Mouse (Mus musculus): Measurements from ENCODE around the gene Fam102a.

Gene Fam102a

DNA sequence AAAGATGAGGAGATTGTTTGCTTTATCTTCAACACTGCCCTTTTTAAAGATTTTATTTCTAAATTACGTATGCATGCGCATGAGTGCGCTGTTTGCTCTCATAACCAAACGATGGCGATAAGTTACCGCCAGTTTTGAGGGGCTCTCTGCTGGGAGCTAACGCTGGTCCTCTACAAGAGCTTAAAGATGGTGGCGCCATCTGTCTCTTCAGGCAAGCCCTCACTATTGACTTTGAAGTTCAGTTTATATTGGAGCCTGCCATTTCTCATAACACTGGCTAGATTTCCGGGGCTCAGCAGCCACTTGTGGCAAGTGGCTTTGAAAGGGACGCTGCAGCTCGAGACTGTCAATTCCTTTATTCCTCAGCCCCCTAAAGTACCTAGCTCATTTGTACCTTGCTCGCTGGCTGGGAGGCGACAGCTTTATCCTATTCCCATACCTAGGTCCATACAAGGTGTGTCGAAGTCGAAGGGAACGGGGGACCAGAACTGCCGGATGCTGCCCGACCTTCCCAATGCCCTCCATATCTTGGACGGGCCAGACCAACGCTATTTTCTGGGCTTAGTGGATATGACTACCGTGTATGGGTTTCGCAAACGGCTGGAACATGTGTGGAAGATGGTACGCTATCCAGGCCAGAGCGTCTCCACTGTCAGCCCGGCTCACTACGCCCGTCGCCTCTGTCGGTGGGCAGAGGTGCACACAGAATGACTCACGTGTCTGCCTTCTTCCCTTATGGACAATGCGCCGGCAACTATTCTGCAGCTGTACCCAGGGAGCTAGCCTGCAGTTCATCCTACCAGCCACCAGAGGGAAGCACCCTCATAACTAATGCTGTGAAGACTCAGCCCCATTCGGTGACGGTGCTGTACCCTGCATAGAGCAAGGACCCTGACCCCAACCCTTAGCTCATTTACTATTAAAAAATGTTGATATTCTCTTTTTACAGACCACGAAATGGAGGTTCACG, 48.0 kb downstream of the Fam102a start:
- DNase-seq, result peak; percentile 50 to 66

GRCm38 (mm10) chr2:32585149-32585714, 50.1 kb downstream of the Fam102a start:
- no peak for DNase-seq

DNA sequence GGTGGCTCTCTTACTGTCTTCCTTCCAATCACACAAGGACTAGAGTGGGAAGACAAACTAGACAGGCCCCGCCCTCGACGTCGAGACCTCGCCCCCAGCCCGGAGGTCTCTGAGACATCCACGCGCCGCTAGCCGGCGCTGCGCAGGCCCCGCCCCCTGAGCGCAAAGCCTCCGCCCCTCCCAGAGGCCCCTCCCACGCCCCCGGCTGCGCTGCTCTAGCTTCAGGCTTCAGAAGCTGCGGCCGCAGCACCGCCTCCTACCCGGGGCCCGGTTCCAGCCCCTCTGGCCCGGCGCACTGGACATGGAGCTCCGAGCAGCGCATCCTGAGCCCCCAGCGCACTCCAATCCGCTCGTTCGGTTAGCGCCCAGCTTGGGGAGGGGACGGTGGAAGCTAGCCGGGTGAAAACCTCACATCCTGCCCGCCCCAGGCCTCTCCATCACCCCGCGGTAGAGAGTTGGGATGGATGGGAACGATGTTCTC, 51.8 kb downstream of the Fam102a start, which contains the start of gene St6galnac4:
Gene St6galnac4, plus strand, starts transcription at position 225 of the 481 bp plus-strand sequence.
- DNase-seq, result peak; percentile 88 to 92

DNA sequence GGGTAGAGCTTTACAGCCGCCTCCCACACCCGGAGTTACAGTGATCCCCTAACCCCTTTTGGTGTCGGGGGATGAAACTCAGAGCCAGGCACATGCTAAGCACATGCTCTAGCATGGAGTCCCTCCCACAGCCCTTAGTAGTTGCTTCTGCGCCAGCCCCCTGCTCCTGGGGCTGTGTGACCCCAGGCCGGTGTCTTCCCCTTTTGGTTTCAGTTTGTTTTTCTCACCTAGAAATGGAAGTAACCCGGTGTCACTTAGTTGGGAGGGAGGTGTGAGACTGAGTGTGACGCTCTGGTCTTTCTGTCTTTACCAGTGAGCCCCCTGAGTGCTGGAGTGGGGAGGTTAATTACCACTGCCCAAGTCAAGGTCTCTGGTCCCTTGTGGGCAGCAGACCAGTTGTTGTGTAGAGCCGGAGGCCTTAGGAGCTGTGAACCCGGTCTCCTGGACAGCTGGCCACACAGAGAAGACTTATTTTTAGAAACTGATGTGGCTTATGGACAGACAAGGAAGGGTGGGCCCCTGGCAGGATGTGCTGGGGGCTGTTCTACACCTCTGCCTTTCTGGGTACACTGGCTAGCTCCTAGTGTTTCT, 52.7 kb downstream of the Fam102a start:
- DNase-seq, result peak; percentile 46 to 54

DNA sequence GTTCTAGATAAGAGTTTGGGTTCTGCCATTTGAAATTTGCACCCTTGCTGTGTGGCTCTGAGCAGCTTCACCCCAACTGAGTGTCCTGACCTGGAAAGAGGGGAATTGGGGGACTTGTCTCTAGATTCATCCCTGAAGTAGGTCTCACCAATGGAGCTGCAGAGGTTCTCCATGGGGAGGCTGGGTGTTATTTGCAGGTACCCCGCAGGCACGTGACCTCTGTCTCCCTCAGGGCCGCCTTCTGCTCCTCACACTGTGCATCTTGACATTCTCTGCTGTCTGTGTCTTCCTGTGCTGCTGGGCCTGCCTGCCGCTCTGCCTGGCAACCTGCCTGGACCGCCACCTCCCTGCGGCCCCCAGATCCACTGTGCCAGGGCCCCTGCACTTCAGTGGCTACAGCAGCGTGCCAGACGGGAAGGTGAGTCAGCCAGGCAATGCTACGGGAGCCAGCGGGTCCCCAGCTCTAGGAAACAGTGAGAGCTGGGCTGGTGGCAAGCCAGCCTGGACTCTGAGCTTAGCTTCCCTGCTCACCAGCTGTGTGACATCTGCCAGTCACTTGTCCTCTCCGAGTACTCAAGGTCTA, 54.2 kb downstream of the Fam102a start:
- no peak for DNase-seq

- no peak for DNase-seq
Observed at GRCm38 (mm10) chr2:32590224-32590623, 55.1 kb downstream of the Fam102a start.

DNA sequence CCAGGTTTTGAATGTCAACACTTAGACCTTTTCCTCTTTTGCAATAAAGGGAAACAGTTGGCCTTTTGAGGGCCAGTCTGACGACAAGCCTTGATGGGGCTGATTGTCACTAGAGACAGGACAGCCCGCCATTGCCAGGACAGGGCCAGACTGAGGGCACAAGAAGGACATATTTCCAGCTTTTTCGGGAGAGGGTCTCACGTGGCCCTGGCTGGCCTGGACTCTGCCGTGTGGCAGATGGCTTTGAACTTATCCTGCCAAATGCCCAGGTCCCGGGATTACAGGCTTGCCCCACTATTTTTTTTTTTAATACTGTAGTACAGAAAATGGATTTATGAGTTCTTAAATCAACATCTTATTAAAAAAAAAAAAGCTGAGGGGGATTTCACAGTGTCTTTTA, 56.1 kb downstream of the Fam102a start:
- no peak for DNase-seq

- no peak for DNase-seq
Observed at GRCm38 (mm10) chr2:32596725-32597124, 61.6 kb downstream of the Fam102a start.

GRCm38 (mm10) chr2:32597248-32597647, 62.1 kb downstream of the Fam102a start:
- no peak for DNase-seq

GRCm38 (mm10) chr2:32597699-32598098, 62.6 kb downstream of the Fam102a start:
- no peak for DNase-seq

DNA sequence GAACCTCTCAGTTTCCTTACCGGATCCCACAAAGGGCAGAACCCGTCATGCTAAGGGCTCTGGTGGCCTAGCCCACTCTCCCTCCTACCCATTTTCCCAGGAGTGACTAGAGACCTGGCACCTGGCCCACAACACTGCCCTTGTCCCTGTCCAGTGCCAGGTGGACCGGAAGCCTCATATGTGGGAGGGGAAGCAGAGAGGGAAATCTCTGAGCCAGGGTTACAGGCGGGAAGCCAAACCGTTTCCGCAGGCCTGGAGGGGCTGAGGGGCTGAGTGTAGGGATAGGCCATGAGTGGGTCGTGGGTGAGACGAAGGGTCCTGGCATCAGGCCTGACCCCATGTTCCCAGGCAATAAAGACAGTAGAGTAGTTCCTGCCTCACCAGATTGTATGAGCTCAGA, 63.4 kb downstream of the Fam102a start:
- DNase-seq, result no peak

GRCm38 (mm10) chr2:32599409-32599808, 64.3 kb downstream of the Fam102a start, which contains the start of gene St6galnac6:
Gene St6galnac6 (plus strand): TSS chr2:32599709.
- no peak for DNase-seq

DNA sequence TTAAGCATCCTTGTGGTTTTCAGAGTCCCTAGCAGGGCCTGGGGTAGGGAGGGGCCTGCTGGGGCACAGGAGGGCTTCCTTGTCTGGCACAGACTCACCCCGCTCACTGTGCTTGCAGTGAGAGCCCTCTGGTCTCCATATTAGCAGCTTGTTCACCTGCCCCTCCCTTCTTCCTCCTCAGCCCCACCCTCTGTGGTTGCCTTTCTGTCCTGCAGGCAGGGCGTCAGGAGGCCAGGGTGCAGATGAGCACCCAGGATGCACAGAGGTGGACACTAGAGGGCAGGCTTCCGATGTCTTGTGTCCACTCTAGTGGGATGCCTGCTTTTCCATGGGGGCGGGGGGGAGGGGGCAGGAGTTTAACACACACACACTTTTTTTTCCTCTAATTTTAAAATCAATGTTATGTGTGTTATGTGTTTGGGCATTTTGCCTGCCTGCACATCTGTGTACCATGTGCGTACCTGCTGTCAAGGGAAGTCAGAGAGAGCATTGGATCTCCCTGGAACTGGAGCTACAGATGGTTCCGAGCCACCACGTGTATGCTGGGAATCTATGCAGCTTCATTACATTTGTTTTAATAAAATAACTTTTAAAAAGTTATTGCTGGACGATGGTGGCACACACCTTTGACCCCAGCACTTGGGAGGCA, 66.4 kb downstream of the Fam102a start:
- DNase-seq, result peak in 1 of 2 experiments; percentile 33

DNA sequence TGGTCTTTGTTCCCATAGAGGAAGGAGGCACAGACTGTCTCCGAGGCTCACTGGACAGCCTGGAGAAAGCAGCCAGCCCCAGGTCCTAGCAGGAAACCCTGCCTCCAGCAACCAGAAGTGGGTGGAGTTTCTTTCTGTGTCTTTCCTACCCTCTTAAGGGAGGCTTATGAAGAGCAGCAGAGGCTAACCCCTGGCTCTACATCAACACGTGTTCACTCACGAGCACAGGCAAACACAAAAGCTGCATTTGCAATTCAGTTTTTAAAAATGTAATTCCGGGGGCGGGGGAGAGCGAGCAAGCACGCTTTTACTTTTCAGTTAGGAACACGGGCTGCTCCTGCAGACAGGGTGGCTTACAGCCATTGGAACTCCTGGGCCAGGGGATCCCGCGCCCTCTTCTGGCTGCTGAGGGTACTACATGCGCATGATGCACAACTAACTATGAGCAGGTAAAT, 67.5 kb downstream of the Fam102a start:
- peak; percentile 64 to 88 for DNase-seq

DNA sequence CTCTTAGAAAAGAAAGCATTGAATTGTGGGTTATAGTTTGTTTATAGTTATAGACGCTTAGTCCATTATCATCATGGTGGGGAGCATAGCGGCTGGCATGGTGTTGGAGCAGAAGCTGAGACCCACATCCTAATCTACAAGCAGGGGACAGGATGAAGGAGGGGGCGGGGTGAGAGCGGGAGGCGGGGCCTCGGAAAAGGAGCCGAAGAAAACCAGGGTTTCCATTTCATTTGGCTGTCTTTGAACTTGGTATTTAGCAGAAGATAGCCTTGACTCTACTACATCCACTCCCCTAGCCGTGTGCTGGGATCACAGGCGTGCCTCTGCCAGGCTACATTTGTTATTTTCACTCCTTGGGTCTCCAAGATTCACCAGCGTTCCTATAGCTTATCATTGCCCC, 69.5 kb downstream of the Fam102a start:
- no peak for DNase-seq

DNA sequence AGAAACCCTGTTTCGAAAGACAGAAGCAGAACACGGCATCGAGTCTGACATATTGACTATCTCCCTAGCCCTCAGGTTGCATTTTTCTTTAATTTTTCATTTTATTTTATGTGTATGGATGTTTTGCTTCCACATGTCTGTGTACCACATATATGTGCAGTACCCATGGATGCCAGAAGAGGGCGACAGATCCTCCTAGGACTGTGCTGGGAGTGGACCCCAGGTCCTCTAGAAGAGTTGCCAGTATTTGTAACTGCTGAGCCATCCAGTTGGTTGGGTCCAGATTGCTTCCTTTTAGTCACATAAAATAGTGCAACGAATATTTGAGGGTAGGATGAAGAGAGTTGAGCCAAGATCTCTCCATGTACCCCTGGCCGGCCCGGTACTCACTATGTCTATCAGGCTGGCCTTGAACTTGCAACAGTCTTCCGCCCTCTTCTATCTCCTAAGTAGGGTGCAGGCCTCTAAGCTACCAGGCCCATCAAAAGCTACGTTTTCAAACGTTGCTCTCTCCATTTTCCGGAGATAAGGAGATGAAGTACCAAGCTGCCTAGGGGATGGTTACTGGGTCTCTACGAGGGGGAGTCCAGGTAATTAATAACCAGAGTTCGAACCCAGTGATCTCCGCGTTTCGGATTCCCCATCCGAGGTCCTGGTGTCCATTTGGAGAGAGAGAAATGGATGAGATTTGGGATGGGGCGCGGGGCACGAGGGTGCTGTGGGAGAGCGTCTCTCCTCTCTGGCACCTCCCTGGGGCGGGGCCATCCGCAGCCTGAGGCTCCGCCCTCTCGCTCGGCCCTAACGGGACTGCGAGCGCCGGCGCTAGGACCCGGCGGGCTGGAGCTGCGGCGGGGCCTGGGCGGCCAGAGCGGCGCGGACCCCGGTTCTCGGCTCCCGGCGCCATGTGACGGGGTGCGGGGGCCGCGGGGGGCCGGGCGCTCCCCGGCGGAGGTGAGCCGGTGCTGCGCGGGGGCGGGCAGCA, 71.3 kb downstream of the Fam102a start:
- peak; percentile 70 to 83 for DNase-seq

DNA sequence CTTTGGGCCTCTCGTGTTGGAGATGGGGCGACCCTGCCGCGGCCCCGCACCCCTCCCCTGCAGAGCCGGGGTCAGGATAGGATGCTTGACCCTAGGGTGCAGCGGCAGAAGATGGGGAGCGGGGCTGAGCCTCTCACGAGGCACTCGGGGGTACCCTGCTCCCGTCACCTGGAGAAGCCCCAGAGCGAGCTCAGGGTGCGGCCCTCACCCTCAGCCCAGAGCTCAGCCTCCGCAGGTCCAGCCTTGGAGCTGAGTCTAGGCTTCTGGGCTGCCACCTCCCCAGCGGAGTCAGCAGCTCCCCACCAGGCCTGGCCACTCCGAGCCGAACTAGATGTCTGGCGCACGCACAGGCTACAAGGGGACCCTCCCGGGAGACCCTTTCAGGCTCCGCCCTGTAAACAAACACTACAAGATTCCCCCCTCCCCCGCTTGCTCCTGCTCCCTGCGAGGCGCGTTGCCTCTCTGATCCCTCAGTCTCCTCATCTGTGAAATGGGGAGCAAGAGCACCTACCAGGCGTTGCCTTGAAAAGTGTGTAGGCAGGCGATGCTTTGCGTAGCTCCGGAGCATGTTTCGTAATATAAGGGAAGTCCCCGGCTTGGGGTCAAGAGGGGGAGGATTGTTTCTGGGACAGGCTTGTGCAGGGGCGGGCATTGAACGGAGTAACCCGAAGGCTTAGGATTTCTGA, 72.3 kb downstream of the Fam102a start:
- peak in 1 of 2 experiments; percentile 36 for DNase-seq

- DNase-seq, result peak in 1 of 2 experiments; percentile 46
Observed at GRCm38 (mm10) chr2:32608141-32608777, 73.1 kb downstream of the Fam102a start.

DNA sequence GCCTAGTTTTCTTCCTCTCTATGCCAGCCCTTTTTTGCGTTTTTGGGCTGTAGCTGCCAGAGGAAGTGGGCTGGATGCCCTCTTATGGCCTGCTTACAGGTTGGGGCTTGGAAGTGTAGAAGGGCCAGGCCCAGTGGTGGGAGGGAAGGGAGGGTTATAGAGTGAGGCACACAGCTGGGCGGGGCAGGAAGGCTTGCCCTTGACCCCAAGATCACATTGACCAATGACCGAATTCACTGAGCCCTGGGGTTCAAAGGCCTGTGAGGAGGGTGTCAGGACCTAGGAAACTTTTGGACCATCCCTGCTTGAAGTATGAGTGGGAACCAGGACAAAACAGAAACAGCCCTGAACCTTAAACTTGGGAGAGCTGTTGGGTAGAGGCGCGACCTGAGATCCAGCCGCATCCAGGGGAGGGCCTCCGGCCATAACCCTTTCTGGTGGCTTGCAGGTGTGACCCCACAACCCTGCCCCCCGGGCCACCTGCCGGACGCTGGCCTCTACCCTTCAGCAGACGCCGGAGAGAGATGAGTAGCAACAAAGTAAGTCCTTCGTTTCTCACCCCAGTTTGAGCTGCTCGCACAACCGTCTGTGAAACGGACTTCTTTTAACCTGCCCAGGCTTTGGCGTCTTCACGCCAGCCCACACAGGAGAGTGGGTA, 73.8 kb downstream of the Fam102a start:
- DNase-seq, result no peak
